Mouse (Mus musculus) midbrain, embryonic 16.5 days (tissue): ENCODE results near the gene Ush1g. TPM values are rescaled to one million over a fixed set of nuclear protein-coding genes. Genes with fewer than 3 reads are reported as not detected.

ENCODE experiments used
- ATAC-seq: fragments of 200-750 bp; cut with Nextera tagmentation; 2 replicates; pipeline ENCODE4 v1.8.0; 2017; ENCODE audit warnings: moderate TSS enrichment
- H3K27ac ChIP-seq: fragments of 300-500 bp; sonication (generic); 2 replicates; pipeline ENCODE4 v1.5.1; 2014; ENCODE audit warnings: mild to moderate bottlenecking, low read length, mixed read lengths
- H3K27me3 ChIP-seq: fragments of 300-500 bp; sonication (generic); 2 replicates; pipeline ENCODE4 v1.6.1; 2014; ENCODE audit warnings: low read depth, low read length, mixed read lengths; ENCODE audit not compliant: control insufficient read depth, insufficient read depth
- H3K36me3 ChIP-seq: fragments of 300-500 bp; sonication (generic); 2 replicates; pipeline ENCODE4 v1.6.1; 2014; ENCODE audit warnings: mild to moderate bottlenecking, low read length, moderate library complexity, mixed read lengths; ENCODE audit not compliant: control insufficient read depth, insufficient read depth
- H3K4me1 ChIP-seq: fragments of 300-500 bp; sonication (generic); 2 replicates; pipeline ENCODE4 v1.6.1; 2014; ENCODE audit warnings: mild to moderate bottlenecking, low read length, mixed read lengths; ENCODE audit not compliant: control insufficient read depth, insufficient read depth
- H3K4me2 ChIP-seq: fragments of 300-500 bp; sonication (generic); 2 replicates; pipeline ENCODE4 v1.6.1; 2014; ENCODE audit warnings: mild to moderate bottlenecking, low read length, mixed read lengths
- H3K4me3 ChIP-seq: fragments of 300-500 bp; sonication (generic); 2 replicates; pipeline ENCODE4 v1.5.1; 2014; ENCODE audit warnings: low read depth, mild to moderate bottlenecking, low read length, moderate library complexity, mixed read lengths
- H3K9ac ChIP-seq: fragments of 300-500 bp; sonication (generic); 2 replicates; pipeline ENCODE4 v1.6.1; 2014; ENCODE audit warnings: low read depth, low read length, mixed read lengths
- H3K9me3 ChIP-seq: fragments of 300-500 bp; sonication (generic); replicated peaks from 2 replicates; pipeline ENCODE4 v1.6.1; 2014; ENCODE audit warnings: mild to moderate bottlenecking, low read length, mixed read lengths; ENCODE audit not compliant: control insufficient read depth, poor library complexity, severe bottlenecking
- WGBS: fragments of 180-500 bp; shearing (Covaris S2); extraction: QIAGEN DNeasy Blood & Tissue Kit; methylation state at CpG from one replicate; pipeline ENCODE4 v1.1.7; 2014; 5-methylcytosine and 5-hydroxymethylcytosine counted together
- polyA plus RNA-seq: library from polyadenylated mRNA; unstranded; fragments of >200 nt; fragmentation: Nextera tagmentation; extraction: Ambion mirVana; gene quantifications from 2 replicates; pipeline ENCODE4 v1.2.1, GENCODE M21; 2015

Gene Ush1g
- polyA plus RNA-seq, 1 experiment from 2014 or later = 0.10 TPM

DNA sequence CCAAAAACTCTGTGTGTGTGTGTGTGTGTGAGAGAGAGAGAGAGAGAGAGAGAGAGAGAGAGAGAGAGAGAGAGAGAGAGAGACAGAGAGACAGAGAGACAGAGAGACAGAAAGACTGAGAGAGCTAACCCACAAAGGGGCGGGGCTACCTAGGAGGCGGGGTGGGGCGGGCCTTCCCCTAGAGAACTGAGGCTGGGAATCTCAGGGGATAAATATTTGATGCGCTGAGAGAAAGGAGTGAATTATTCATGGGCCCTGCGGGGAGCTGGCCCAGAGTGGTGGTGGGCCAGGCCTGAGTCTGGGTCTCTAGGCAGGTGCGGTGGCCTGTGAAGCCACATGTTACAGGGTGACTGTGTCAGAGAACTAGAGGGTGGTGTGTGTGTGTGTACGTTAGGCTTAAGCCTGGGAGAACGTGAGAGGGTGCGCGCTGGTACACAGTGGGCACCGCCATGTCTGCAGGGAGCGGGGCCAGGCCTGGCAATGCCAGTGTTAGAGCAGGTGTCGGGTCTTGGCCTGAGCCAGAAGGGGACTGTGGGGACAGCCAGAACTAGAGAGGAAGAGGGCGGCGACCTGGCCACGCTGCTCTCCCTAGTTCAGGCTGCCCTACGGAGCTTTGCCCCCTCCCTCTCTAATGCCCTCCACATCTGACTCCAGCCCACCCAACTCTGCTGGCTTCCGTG lies 2.0 kb downstream of the Ush1g start:
- H3K9ac ChIP-seq = no peak overlapping the region
- peaks cover 88% of the 10 kb centered on the region for H3K27me3 ChIP-seq
- ATAC-seq = no peak
- H3K4me1 ChIP-seq = peaks cover 5% of the 10 kb centered on the region
- H3K9me3 ChIP-seq = no peaks in the 10 kb centered on the region
- H3K27ac ChIP-seq = no peak overlapping the region
- no peaks in the 10 kb centered on the region for H3K36me3 ChIP-seq
- H3K4me3 ChIP-seq = no peak overlapping the region
- no peak overlapping the region for H3K4me2 ChIP-seq
- 7% methylated on average over 18 of the region's 18 CpGs for WGBS

DNA sequence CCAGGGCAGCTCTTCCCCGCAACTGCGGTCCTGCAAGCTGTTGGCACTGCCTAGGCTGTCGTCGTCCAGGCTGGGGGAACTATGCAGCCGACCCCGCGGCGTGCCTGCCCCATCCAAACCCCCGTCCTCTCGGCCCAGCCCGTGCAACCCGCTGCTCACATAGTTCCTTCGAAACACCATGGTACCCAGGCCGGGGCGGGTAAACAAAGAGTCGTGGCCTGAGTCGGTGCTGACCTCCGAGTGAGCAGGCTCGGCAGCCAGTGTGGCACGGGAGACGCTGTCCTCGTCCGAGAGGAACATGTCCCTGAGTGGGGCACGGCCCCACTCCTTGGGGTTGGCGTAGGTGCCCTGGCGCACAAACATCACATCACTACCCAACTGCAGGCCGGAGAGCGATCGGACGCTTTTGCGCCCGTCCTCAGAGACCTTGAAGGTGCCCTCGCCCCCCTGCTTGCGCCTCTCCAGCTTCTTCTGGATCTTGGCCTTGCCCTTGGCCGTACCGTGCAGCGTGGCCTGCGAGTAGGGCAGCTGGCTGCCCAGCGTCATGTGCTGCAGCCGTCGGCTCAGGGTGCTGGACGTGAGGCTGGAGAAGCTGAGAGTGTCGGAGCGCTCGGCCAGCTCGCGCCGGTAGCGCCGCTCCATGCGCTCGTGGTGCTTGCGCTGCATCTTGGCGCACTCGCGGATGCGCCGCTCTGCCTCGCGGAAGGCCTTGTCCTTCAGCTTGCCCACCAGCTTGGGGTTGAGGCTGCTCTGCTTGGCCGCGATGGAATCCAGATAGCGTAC lies 3.4 kb downstream of the Ush1g start:
- Histone ChIP-seq H3K4me3 (no peak overlapping the region), H3K4me1 (peaks cover 5% of the 10 kb centered on the region), H3K27me3 (peaks cover 76% of the 10 kb centered on the region), H3K4me2 (peak overlapping the region; percentile 24; the same call in 1 of the 2 replicates), H3K9ac (no peak overlapping the region), H3K27ac (no peak overlapping the region), H3K36me3 (no peaks in the 10 kb centered on the region), H3K9me3 (no peaks in the 10 kb centered on the region)
- ATAC-seq = no peak
- 3% methylated on average over 63 of the region's 63 CpGs for WGBS

DNA sequence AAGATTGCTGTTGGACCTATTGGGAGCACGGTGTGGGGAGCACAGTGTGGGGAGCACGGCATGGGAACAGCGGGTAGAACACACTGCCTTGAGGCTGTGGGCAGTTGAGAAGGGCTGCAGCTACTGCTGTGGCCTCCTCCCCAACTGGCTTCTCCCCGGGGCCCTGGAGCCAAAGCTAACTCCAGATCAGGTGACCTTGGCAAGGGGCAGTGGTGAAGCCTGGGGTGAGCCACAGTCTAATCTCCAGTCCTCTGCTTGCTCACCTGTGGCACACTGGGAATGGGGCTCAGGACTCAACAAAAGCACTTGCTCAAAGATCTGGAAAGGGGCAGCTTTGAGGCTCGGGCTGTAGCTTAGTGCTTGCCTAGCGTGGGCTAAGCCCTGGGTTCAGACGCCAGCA lies 4.6 kb downstream of the Ush1g start:
- Histone ChIP-seq H3K27me3 (peaks cover 72% of the 10 kb centered on the region), H3K4me2 (no peak overlapping the region), H3K27ac (no peak overlapping the region), H3K4me3 (no peak overlapping the region), H3K36me3 (no peaks in the 10 kb centered on the region), H3K9ac (no peak overlapping the region), H3K4me1 (peaks cover 5% of the 10 kb centered on the region), H3K9me3 (no peaks in the 10 kb centered on the region)
- 67% methylated on average over 7 of the region's 7 CpGs for WGBS
- ATAC-seq = no peak

DNA sequence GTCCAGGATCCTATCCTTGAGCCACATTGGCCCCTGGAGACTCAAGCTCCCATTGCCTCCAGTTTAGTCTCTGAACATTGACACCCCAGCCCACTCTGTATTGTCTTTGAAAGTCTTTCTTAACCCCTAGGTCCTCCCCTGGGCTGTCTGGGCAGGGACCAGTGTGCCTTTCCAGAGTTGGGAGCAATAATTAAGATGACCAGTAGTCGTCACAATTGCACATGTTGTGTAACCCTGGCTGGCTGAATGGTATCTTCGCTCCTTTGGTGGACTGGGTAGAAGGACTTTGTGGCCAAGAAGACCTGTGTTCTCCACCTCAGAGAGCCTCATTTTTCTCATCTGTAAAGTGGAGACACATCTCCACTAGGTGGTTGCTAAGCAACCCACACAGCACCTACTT lies 7.6 kb downstream of the Ush1g start:
- WGBS = 44% methylated on average over 2 of the region's 2 CpGs
- Histone ChIP-seq H3K4me2 (no peak overlapping the region), H3K4me3 (no peak overlapping the region), H3K4me1 (peaks cover 5% of the 10 kb centered on the region; the same call in 1 of the 2 replicates), H3K27ac (no peak overlapping the region), H3K9ac (no peak overlapping the region), H3K9me3 (no peaks in the 10 kb centered on the region), H3K36me3 (no peaks in the 10 kb centered on the region), H3K27me3 (peaks cover 46% of the 10 kb centered on the region)
- ATAC-seq = no peak

GRCm38 (mm10) chr11:115308781-115309180 lies 13.1 kb downstream of the Ush1g start:
- 71% methylated on average over 1 of the region's 1 CpGs for WGBS
- ATAC-seq = no peak
- H3K9ac ChIP-seq = no peak overlapping the region

DNA sequence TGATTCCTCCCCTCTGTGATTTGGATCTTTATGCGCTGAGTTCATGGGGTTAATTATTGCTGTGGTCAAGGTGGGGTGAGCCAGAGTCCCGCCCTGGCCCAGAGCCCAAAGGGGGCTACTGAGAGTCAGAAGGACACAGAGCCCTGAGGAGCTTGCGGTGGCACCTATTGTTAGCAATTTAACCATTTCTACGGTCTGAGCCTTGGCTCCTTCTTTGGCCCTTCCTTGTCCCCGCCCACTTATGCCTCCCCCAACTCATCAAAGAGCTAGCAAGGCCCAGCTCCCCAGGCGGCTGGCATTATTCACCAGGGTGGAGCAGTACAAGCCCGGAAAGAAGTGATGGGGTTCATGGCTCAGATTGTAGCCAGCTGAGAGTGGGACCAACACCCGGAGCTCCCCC lies 15.0 kb downstream of the Ush1g start, which contains the start of gene Otop2:
Gene Otop2, plus strand, starts transcription at position 301 of the 400 bp plus-strand sequence.
- Histone ChIP-seq H3K9me3 (no peaks in the 10 kb centered on the region), H3K4me2 (no peak within 1 kb of the TSS), H3K4me3 (no peak within 1 kb of the TSS), H3K4me1 (no peaks in the 10 kb centered on the region), H3K9ac (0 out of 2 replicates have a peak within 1 kb of the TSS, but pooled peaks have one; percentile 4), H3K27me3 (no peaks in the 10 kb centered on the region), H3K36me3 (no peaks in the 10 kb centered on the region), H3K27ac (no peak within 1 kb of the TSS)
- ATAC-seq = no peak
- WGBS = 15% methylated on average over 8 of the region's 8 CpGs

More at GRCm38 (mm10) chr11:115308781-115309180, 13.1 kb downstream of the Ush1g start:
- Histone ChIP-seq H3K4me2 (no peak overlapping the region), H3K27ac (no peak overlapping the region), H3K4me1 (no peaks in the 10 kb centered on the region), H3K9me3 (no peaks in the 10 kb centered on the region), H3K4me3 (no peak overlapping the region), H3K36me3 (no peaks in the 10 kb centered on the region), H3K27me3 (peaks cover 4% of the 10 kb centered on the region; the same call in 1 of the 2 replicates)

- 85% methylated on average over 8 of the region's 8 CpGs for WGBS
- ATAC-seq = no peak
These were observed 18.7 kb downstream of the Ush1g start for GRCm38 (mm10) chr11:115303167-115303566.

DNA sequence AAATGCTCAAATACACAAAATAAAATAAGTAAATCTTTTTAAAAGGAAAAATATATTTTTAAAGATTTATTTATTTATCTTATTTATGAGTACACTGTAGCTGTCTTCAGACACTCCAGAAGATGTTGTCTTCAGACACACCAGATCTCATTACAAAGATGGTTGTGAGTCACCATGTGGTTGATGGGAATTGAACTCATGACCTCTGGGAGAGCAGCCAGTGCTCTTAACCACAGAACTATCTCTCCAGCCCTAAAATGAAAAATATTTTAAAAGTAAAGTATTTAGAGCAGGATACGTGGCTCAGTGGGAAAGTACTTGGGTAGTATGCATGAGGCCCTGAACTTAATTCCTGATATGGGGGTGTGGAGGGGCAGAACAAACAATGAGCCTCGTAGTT lies 20.5 kb downstream of the Ush1g start:
- no peak overlapping the region for H3K4me3 ChIP-seq
- no peak overlapping the region for H3K27ac ChIP-seq
- H3K27me3 ChIP-seq = no peaks in the 10 kb centered on the region
- WGBS = 94% methylated on average over 2 of the region's 2 CpGs
- H3K4me2 ChIP-seq = no peak overlapping the region
- no peak overlapping the region for H3K9ac ChIP-seq
- H3K4me1 ChIP-seq = peaks cover 6% of the 10 kb centered on the region; the same call in 1 of the 2 replicates
- no peaks in the 10 kb centered on the region for H3K9me3 ChIP-seq
- no peak for ATAC-seq
- no peaks in the 10 kb centered on the region for H3K36me3 ChIP-seq

More at GRCm38 (mm10) chr11:115303167-115303566, 18.7 kb downstream of the Ush1g start:
- no peaks in the 10 kb centered on the region for H3K9me3 ChIP-seq
- H3K27me3 ChIP-seq = no peaks in the 10 kb centered on the region
- no peak overlapping the region for H3K4me3 ChIP-seq
- no peaks in the 10 kb centered on the region for H3K36me3 ChIP-seq
- H3K9ac ChIP-seq = no peak overlapping the region
- H3K27ac ChIP-seq = no peak overlapping the region
- no peak overlapping the region for H3K4me2 ChIP-seq
- no peaks in the 10 kb centered on the region for H3K4me1 ChIP-seq

GRCm38 (mm10) chr11:115300745-115301144 lies 21.1 kb downstream of the Ush1g start:
- Histone ChIP-seq H3K27ac (no peak overlapping the region), H3K9ac (no peak overlapping the region), H3K27me3 (no peaks in the 10 kb centered on the region), H3K4me2 (no peak overlapping the region), H3K4me1 (peaks cover 6% of the 10 kb centered on the region; the same call in 1 of the 2 replicates), H3K36me3 (no peaks in the 10 kb centered on the region), H3K9me3 (no peaks in the 10 kb centered on the region), H3K4me3 (no peak overlapping the region)
- ATAC-seq = no peak
- WGBS = 81% methylated on average over 4 of the region's 4 CpGs
